Mouse (Mus musculus) urinary bladder, adult 18-20 months (tissue): ENCODE measurements around the gene Gmppa.

Experiments used
- DNase-seq, 2 experiments: peaks; one replicate each; pipeline ENCODE4 v3.0.0; 2022; ENCODE audit warnings: low spot score in 2 of 2, mixed read lengths in 2 of 2

The Gmppa gene

DNA sequence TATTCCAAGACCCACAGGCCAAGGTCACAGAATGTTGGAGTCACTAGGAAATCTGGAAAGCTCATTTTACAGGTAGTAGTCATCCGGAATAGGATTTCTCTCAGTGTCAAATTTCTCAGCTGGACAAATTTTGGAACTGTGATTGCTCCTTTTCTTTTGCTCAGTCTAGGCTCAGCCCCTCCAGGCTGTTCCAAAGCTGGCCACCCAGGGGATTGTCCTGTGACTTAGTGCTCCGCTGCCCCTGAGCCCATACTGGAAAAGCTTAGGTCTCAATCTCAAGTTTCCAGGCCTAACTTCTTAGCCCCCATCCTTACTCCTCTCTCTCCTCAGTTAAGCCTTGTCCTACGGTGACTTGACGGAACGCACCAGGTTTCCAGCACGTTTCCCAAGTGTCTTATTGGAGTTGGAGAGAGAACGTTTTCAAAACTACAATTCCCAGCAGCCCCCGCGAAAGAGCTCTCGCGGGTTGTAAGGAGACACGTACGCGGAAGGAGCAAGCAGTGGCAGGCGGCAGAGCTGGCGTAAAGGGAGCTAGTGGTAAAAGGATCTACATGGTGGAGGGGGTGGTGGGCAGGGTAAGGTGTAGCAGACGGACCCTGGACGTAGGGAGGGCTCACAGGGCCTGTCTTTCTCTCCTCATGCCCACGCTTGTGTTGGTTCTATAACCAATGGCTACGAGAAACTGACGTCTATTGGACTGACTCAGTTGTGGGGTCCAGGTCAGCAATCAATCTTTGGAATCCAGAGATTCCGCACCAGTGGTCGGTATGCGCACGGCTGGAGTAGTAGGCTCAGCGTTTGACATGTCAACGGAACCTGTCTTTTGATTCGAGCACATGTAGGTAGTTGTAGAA, at the start of gene Gmppa:
TSS of gene Gmppa (plus strand) at position 456 of the 854 bp plus-strand sequence.
- DNase-seq = peak; percentile 76 to 79

DNA sequence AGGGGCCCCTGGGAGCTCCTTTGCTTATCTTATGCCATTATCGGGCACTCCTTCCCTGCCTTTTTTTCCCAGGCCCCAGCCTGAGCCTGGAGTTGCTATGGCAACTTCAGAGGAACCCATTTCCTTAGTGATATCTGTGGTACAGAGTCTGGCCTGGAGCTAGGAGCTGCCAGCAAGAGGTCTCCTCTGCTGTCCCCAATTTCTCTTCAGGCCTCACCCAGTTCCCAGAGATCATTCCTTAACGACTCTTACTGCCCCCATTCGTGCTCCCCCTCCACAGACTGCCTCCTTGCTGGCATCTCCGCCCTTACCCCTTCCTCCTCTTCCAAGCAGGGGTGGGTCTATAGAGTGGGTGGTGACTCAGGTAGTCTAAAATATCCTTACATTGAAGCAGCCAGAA, 49.6 kb upstream of the Gmppa start:
- DNase-seq = no peak

GRCm38 (mm10) chr1:75387469-75387928, 48.2 kb upstream of the Gmppa start:
- no peak for DNase-seq

GRCm38 (mm10) chr1:75387929-75388897, 47.5 kb upstream of the Gmppa start:
- DNase-seq = no peak

DNA sequence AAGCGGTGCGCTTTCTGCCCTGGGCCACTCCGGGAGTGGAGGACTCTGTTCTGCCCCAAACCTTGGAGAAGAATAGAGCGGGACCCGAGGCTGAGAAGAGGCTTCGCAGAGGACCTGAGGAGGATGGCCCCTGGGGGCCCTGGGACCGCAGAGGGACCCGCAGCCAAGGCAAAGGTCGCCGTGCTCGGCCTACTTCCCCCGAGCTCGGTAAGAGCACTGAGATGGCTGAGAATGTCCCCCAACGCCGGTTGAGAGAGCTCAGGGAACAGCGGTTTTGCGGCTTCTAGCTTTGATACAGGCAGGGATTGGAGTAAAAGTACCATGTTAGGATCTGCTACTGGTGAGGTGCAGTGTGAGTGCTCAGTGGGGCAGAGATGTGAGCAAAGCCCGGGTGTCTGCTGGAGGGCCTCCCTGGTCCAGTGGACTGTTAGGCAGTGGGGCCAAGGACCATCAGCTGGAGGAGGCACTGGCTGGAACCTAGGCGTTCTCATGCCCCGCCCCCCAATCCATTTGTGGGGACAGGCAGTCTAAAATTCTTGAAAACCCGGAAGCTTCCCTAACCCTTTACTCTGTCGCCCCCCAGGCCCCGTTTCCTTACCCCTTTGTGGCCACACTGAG, 46.7 kb upstream of the Gmppa start:
- DNase-seq = no peak

DNA sequence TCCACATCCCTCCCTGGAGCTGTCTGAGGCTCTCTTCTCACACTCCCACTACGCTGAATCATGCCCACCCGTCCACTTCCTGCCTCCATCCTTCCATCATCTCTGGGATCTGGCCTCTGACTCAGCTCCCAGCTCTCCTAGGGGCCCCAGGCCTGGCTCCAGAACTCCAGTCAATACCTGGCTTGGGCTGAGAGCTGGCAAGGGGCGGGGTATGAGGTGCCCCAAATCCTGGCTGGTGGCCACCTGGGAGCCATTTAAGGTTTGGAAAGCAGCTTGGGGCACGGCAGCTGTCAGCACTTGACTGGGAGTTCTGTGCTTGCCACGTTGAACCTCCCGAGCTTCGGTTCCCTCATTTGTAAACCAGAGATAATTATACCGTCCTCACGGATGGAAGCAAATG, 42.6 kb upstream of the Gmppa start:
- no peak for DNase-seq

DNA sequence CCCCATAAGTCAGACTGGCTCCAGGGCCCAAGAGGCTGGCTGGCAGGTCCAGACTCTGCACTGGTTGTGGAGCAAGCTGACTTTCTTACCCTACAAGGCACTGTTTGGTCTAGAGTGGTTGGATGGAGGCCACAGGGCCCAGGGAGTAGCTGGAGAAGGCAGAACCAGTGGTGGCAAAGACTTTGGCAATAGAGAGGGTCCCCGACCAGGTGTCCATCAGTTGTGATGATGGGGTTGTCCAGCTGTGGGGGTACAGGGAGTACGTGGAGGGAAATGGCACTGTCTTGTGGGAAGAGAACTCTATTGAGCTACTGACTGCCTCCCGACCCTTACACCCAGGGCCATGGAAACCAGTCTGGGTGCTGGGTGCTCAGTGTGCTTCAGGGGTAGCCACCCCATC, 41.9 kb upstream of the Gmppa start:
- DNase-seq = no peak

GRCm38 (mm10) chr1:75398761-75399402, 36.8 kb upstream of the Gmppa start:
- peak in 1 of 2 experiments; percentile 41 for DNase-seq

DNA sequence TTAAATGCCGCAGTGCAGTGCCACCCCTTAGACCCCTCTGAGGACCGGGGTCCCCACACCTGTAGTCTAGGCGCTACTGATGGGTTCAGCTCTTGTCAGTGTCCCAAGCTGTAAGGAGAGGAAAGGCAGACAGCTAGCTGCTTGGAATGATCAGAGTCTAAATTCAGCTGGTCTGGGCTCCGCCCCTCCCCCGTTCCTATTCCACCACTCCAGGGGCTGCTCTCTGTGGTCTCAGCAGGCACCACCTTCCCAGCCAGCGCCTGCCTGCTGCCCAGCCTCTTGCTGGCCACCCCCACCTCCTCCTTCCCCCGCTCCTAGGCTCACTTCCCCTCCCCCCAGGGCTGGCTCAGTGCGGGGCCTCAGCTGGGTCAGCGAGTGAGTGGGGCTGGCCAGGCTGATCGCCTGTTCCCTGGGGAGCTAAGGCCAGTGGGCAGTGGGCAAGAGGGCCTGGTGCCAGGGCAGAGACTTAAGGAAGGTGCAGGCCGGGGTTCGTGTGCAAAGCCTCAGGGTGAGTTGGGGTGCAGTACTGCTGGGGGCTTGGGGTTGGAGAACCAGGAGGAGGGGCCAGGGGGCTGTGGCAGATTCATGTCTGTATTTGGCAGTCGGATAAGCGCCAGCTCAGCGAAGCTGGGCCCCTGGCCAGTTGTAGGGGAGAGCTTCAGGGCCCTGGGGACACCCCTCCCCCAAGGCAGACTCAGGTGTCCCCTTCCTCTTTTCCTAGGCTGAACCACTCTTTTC, 35.8 kb upstream of the Gmppa start:
- no peak for DNase-seq

DNA sequence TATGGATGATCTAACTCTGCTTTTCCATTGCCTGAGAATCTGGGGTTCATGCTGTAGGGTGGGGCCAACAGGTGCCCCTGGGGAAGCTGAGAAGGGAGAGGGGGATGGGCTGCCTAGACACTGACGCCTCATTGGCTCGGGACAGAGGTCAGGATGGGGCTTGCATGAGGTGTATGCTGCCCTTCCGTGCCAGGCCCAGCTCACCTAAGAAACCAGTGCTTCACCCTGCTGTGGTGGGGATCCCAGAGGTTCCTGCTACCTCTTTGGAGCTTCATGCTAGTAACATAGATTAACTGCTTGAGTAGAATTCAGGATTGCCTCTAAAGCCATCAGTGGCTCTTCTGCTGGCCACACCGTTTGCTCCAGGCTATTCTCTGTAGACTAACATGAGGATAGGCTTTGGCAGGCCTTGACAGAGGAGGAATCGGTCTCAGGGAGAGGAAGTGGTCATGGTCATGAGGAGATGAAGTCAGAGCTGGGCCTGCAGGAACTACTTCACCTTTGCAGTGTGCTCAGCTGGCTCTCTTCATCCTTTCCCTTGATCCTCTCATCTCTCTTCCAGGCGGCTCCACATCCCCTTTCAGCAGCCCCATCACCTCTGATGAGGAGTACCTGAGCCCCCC, 35.1 kb upstream of the Gmppa start:
- DNase-seq = no peak

GRCm38 (mm10) chr1:75405547-75405946, 30.2 kb upstream of the Gmppa start:
- DNase-seq = no peak

GRCm38 (mm10) chr1:75406173-75406572, 29.6 kb upstream of the Gmppa start:
- DNase-seq = no peak

DNA sequence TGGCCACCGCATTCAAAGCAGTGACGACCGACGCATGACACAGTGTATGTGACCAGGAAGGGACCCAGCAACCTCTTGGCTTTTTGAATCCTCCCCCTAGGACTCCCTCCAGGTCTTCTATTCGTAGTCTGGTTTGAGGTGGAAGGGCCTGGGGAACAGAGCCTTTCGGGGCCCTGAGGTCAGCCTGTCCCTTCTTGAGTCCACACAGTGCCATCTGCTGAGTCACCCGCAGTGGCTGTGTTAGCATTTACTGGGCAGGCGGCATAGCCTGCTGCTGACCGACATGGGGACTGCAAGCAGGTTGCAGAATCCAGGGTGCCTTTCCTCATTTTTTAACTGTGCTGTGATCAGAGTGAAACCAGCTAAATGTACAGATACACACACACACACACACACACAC, 28.7 kb upstream of the Gmppa start:
- DNase-seq = no peak

DNA sequence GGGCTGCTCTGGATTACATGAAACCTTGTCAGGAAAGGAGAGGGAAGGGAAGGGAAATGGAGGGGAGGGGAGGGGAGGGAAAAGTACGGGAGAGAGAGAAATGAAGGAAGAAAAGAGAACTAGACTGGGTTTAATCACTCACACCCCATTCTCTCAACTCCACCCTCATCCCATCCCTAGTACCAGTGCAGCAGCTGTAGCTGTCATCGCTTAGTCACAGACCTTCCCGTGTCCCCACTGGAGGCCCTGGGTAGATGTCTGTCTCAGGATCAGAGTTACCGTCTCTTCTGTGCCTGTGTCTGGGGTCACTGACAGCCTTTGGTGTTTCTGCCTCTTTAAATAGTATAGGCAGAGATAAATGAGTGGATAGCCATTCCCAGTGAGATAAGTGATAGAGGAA, 27.5 kb upstream of the Gmppa start:
- DNase-seq = no peak

DNA sequence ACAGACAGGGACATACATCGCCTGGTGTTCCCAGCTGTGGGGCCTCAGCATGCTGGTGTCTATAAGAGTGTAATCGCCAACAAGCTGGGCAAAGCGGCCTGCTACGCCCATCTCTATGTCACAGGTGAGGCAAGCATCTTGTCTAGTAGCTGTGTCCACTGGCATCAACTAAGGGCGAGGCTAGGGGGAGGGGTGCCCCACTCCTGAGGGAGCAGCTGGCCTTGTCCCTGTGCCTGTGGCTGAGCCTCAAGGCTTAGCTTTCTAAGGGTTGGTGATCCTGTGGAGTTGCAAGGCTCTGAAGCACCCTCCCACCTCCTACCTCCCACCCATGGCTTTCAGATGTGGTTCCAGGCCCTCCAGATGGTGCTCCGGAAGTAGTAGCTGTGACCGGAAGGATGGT, 25.8 kb upstream of the Gmppa start:
- DNase-seq = no peak

DNA sequence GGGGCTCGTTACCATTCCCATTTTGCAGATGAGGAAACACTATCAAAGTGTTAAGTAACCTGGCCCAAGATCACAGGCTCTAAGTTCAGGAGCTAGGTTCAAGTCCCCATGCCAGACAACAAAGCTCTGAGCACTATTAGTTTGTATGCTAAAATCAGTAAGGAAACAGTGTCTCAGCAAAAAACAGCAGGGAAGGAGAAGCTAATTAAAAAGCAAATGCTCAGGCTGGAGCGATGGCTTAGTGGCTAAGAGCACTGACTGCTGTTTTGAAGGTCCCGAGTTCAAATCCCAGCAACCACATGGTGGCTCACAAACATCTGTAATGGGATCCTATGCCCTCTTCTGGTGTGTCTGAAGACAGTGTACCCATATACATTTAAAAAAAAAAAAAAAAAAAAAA, 23.5 kb upstream of the Gmppa start:
- DNase-seq = no peak

- DNase-seq = no peak
Measured at GRCm38 (mm10) chr1:75413749-75414148, 22.0 kb upstream of the Gmppa start.

GRCm38 (mm10) chr1:75421794-75422193, 13.9 kb upstream of the Gmppa start:
- DNase-seq = no peak

GRCm38 (mm10) chr1:75422216-75422822, 13.4 kb upstream of the Gmppa start:
- DNase-seq = no peak
